35 mouse cellular contexts compared by ENCODE assay signal in genomic region chr7:145334428-145335027, GRCm38 (mm10). TPM values are rescaled to one million over a fixed set of nuclear protein-coding genes. Genes with fewer than 3 reads are reported as not detected.
DNase-seq lines count a peak whose midpoint lies in the region; ATAC-seq lines count a peak whose summit lies in the region.
"Had no signal": no experiment of that assay in that cellular context is flagged by ENCODE, and none has a peak within 500 bp of the region (broad histone marks: within the 10 kb centered on the region; RNA-seq: fewer than 3 reads in every experiment).

No protein-coding gene starts in this region.

- no peaks in the 10 kb centered on the region for H3K27me3 ChIP-seq in embryonic facial prominence, embryonic 15.5 days
- H3K27me3 ChIP-seq: forebrain, embryonic 13.5 days; intestine, embryonic 15.5 days; midbrain, embryonic 12.5 days; neural tube, embryonic 15.5 days; Patski; stomach, embryonic 15.5 days had no signal

- H3K9ac ChIP-seq in embryonic facial prominence, embryonic 15.5 days = no peak overlapping the region
- H3K9ac ChIP-seq: forebrain, embryonic 13.5 days; intestine, embryonic 15.5 days; midbrain, embryonic 12.5 days; neural tube, embryonic 15.5 days; stomach, embryonic 15.5 days had no signal

- H3K4me2 ChIP-seq in embryonic facial prominence, embryonic 15.5 days (replicated peaks) = no peak overlapping the region
- H3K4me2 ChIP-seq: forebrain, embryonic 13.5 days; intestine, embryonic 15.5 days; midbrain, embryonic 12.5 days; neural tube, embryonic 15.5 days; stomach, embryonic 15.5 days had no signal

- intact Hi-C loops in left cerebral cortex, postnatal 4 days (cut with DNase I) = no loop called here

- peak; percentile 73 for DNase-seq in cerebellum, adult 9-10 months
- no peak for DNase-seq in cerebellum, postnatal 4 days (ENCODE audit: low spot score in 2 of 2)
- DNase-seq in left cerebral cortex, postnatal 4 days = peak; percentile 34
- DNase-seq in left cerebral cortex, adult 11 months (ENCODE audit: low spot score) = no peak
- DNase-seq in brain, adult 2 months (ENCODE audit: low read depth, low spot score) = peak; percentile 41
- no peak for DNase-seq in frontal cortex, postnatal 10 days (ENCODE audit: low spot score in 2 of 2)
- no peak for DNase-seq in left cerebral cortex, adult 18-20 months (ENCODE audit: low spot score in 2 of 2)
- DNase-seq: adrenal gland, postnatal 36 days; kidney, adult 8-10 months; kidney, postnatal 10 days; right cerebral cortex, adult 18-20 months; thymus, adult 2 months; thymus, postnatal 4 days had no signal

- H3K4me1 ChIP-seq in embryonic facial prominence, embryonic 15.5 days = peaks cover 43% of the 10 kb centered on the region
- H3K4me1 ChIP-seq: midbrain, embryonic 12.5 days had no signal

- ATAC-seq in embryonic facial prominence, embryonic 15.5 days (ENCODE audit: insufficient number of reproducible peaks, low FRiP score, low TSS enrichment, low read depth) = no peak
- ATAC-seq: intestine, embryonic 15.5 days; lung, postnatal 0 days; Patski had no signal

- WGBS in embryonic facial prominence, embryonic 15.5 days = 25% methylated on average over 4 of the region's 4 CpGs

- H3K4me3 ChIP-seq in embryonic facial prominence, embryonic 15.5 days (replicated peaks) = no peak overlapping the region
- H3K4me3 ChIP-seq: erythroblast, embryonic 14.5 days; forebrain, embryonic 13.5 days; intestine, embryonic 15.5 days; midbrain, embryonic 12.5 days; neural tube, embryonic 15.5 days; stomach, embryonic 15.5 days had no signal

- H3K36me3 ChIP-seq in embryonic facial prominence, embryonic 15.5 days = no peaks in the 10 kb centered on the region
- H3K36me3 ChIP-seq: intestine, embryonic 15.5 days; midbrain, embryonic 12.5 days; neural tube, embryonic 15.5 days; stomach, embryonic 15.5 days had no signal

- H3K9me3 ChIP-seq in embryonic facial prominence, embryonic 15.5 days (replicated peaks) = no peaks in the 10 kb centered on the region
- H3K9me3 ChIP-seq: forebrain, embryonic 13.5 days; intestine, embryonic 15.5 days; midbrain, embryonic 12.5 days; neural tube, embryonic 15.5 days; stomach, embryonic 15.5 days had no signal

- H3K27ac ChIP-seq in embryonic facial prominence, embryonic 15.5 days (replicated peaks) = peak overlapping the region; percentile 34; the same call in 1 of the 2 replicates
- H3K27ac ChIP-seq: forebrain, embryonic 13.5 days; intestine, embryonic 15.5 days; midbrain, embryonic 12.5 days; neural tube, embryonic 15.5 days; stomach, embryonic 15.5 days had no signal

RNA-seq across cellular contexts. Expression of gene Mrgprd, which starts 19.9 kb away (rescaled TPM):
- not detected for total RNA-seq in left cerebral cortex, postnatal 4 days (2021)
- not detected in 2 replicates for polyA plus RNA-seq in embryonic facial prominence, embryonic 15.5 days (2015; fragmentation: Nextera tagmentation; extraction: Ambion mirVana)
- total RNA-seq in left cerebral cortex, adult 18-20 months (2021) = not detected
- total RNA-seq: adrenal gland, adult 18-20 months; adrenal gland, postnatal 36 days; gastrocnemius, adult 8-10 months; heart, adult 18-20 months; heart, postnatal 4 days; layer of hippocampus, postnatal 10 days; left cerebral cortex, postnatal 14 days; liver, adult 2 months; megakaryocyte, adult 5-6 weeks had no signal
- polyA plus RNA-seq: cortical plate, adult 2 months; embryonic facial prominence, embryonic 11.5 days; erythroblast, embryonic 14.5 days; forebrain, embryonic 13.5 days; frontal cortex, adult 2 months; heart, embryonic 14.5 days; intestine, embryonic 15.5 days; liver, adult 2 months; liver, embryonic 16.5 days; lung, postnatal 0 days; midbrain, embryonic 12.5 days; Patski; stomach, embryonic 15.5 days; thymus, adult 2 months had no signal

RNA-seq across cellular contexts. Expression of gene Mrgprf, which starts 33.9 kb away (rescaled TPM):
- 1 to 10 TPM; 2.2 to 3.0 TPM for total RNA-seq in left cerebral cortex, postnatal 4 days (2021)
- polyA plus RNA-seq in embryonic facial prominence, embryonic 15.5 days (2015; fragmentation: Nextera tagmentation; extraction: Ambion mirVana) = 8.1 and 10.1 TPM in 2 replicates
- 1 to 10 TPM; 1.7 to 1.8 TPM for total RNA-seq in left cerebral cortex, adult 18-20 months (2021)
- total RNA-seq: liver, adult 2 months; megakaryocyte, adult 5-6 weeks had no signal
- polyA plus RNA-seq: erythroblast, embryonic 14.5 days had no signal

RNA-seq across cellular contexts. Expression of gene Tpcn2, which starts 50.7 kb away (rescaled TPM):
- 1 to 10 TPM; 4.7 to 5.0 TPM for total RNA-seq in left cerebral cortex, postnatal 4 days (2021)
- 12.2 and 12.3 TPM in 2 replicates for polyA plus RNA-seq in embryonic facial prominence, embryonic 15.5 days (2015; fragmentation: Nextera tagmentation; extraction: Ambion mirVana)
- total RNA-seq in left cerebral cortex, adult 18-20 months (2021) = 1 to 10 TPM; 4.8 to 5.4 TPM
- polyA plus RNA-seq: erythroblast, embryonic 14.5 days had no signal

Comparison
In these comparisons a context has a peak if more than half of its experiments do, and no peak if none do; other contexts are left out.
1. DNase-seq: peak in cerebellum, adult 9-10 months (single experiment), left cerebral cortex, postnatal 4 days (single experiment) and brain, adult 2 months (single experiment); none in cerebellum, postnatal 4 days (0 of 2), left cerebral cortex, adult 11 months (single experiment), frontal cortex, postnatal 10 days (0 of 2) and left cerebral cortex, adult 18-20 months (0 of 2).